Mouse (Mus musculus) C2C12 (cell line): ENCODE results near the gene Stc2. TPM values are rescaled to one million over a fixed set of nuclear protein-coding genes. Genes with fewer than 3 reads are reported as not detected.

Experiments
- H3K27me3 ChIP-seq: one replicate; pipeline ENCODE4 v1.6.1; 2011; ENCODE audit not compliant: control insufficient read depth, insufficient read depth, insufficient read length
- H3K36me3 ChIP-seq: one replicate; pipeline ENCODE4 v1.6.1; 2011; ENCODE audit not compliant: control insufficient read depth, insufficient read depth
- H3K4me3 ChIP-seq: one replicate; pipeline ENCODE4 v1.5.1; 2011; ENCODE audit warnings: mild to moderate bottlenecking, control low read depth; ENCODE audit not compliant: poor library complexity, insufficient read depth, severe bottlenecking
- H3K79me2 ChIP-seq: one replicate; pipeline ENCODE4 v1.6.1; 2011; ENCODE audit not compliant: control insufficient read depth, insufficient read depth
- H3K79me3 ChIP-seq: one replicate; pipeline ENCODE4 v1.6.1; 2011; ENCODE audit warnings: low read depth, control low read depth
- H3ac ChIP-seq: one replicate; pipeline ENCODE3; 2011; ENCODE audit warnings: low read depth; ENCODE audit not compliant: control insufficient read depth, insufficient read length
- CEBPB ChIP-seq: IDR thresholded peaks from one replicate; pipeline ENCODE4 v1.6.1; 2011; ENCODE audit warnings: low read depth, mild to moderate bottlenecking, control low read depth, moderate library complexity
- CTCF ChIP-seq: IDR thresholded peaks from one replicate; pipeline ENCODE4 v1.5.1; 2011; ENCODE audit not compliant: control insufficient read depth, insufficient read depth, insufficient read length
- FOSL1 ChIP-seq: IDR thresholded peaks from one replicate; pipeline ENCODE4 v1.8.0; 2011; ENCODE audit warnings: mild to moderate bottlenecking, low read length; ENCODE audit not compliant: poor library complexity, insufficient read depth, severe bottlenecking
- MAX ChIP-seq: IDR thresholded peaks from one replicate; pipeline ENCODE4 v1.6.1; 2011; ENCODE audit warnings: mild to moderate bottlenecking, control low read depth
- MYOD1 ChIP-seq: IDR thresholded peaks from one replicate; pipeline ENCODE4 v1.6.1; 2011; ENCODE audit warnings: low read depth; ENCODE audit not compliant: control insufficient read depth, insufficient read length
- MYOG ChIP-seq: IDR thresholded peaks from one replicate; pipeline ENCODE4 v1.6.1; 2011; ENCODE audit not compliant: control insufficient read depth, insufficient read length; ENCODE audit errors: extremely low read depth
- USF1 ChIP-seq: IDR thresholded peaks from one replicate; pipeline ENCODE4 v1.6.1; 2011; ENCODE audit warnings: low read depth, mild to moderate bottlenecking, control low read depth, moderate library complexity
- long read RNA-seq, 2 experiments: library from polyadenylated mRNA; unstranded; transcript quantifications; one replicate each; pipeline ENCODE4 v2.0.0; 2019 to 2020
- polyA plus RNA-seq: library from polyadenylated mRNA; unstranded; fragments of >200 nt; fragmentation: generic; extraction: Trizol; gene quantifications from one replicate; pipeline ENCODE4 v1.2.1, GENCODE M21; 2012; ENCODE audit warnings: missing spikeins

Stc2 gene
- polyA plus RNA-seq, result 15.7 TPM
- long read RNA-seq, experiment 1, partial matches to known transcripts, result 0 of 1 reads
- long read RNA-seq, experiment 1, other reads (novel, unspliced or antisense), result 0 of 1 reads
- long read RNA-seq, experiment 2, transcript Stc2-201 (4 exons, 3,940 nt), result major isoform, 10 of 11 reads
- long read RNA-seq, experiment 2, partial matches to known transcripts, result 0 of 11 reads
- long read RNA-seq, experiment 2, other reads (novel, unspliced or antisense), result 1 of 11 reads

- Histone ChIP-seq H3ac (peak within 1 kb of the TSS; percentile 84), H3K27me3 (no peaks in the 10 kb centered on the region), H3K36me3 (no peaks in the 10 kb centered on the region), H3K4me3 (peak within 1 kb of the TSS; percentile 37), H3K79me3 (no peaks in the 10 kb centered on the region), H3K79me2 (no peaks in the 10 kb centered on the region)
- TF ChIP-seq FOSL1 (no peak), USF1 (peak; percentile 53), MAX (no peak), MYOG (no peak), CEBPB (no peak), CTCF (no peak), MYOD1 (peak; percentile 91)
Measured at GRCm38 (mm10) chr11:31369648-31370286, at the start of gene Stc2. TSS of gene Stc2 (minus strand) at chr11:31370074.

GRCm38 (mm10) chr11:31417071-31417470, 47.2 kb upstream of the Stc2 start:
- Histone ChIP-seq H3ac (no peak overlapping the region), H3K27me3 (no peaks in the 10 kb centered on the region), H3K79me2 (no peaks in the 10 kb centered on the region), H3K36me3 (no peaks in the 10 kb centered on the region), H3K79me3 (no peaks in the 10 kb centered on the region), H3K4me3 (no peak overlapping the region)
- TF ChIP-seq MYOD1, result no peak
- TF ChIP-seq USF1, result no peak
- no peak for TF ChIP-seq MYOG
- no peak for TF ChIP-seq FOSL1
- TF ChIP-seq CEBPB, result no peak
- no peak for TF ChIP-seq CTCF
- TF ChIP-seq MAX, result no peak

DNA sequence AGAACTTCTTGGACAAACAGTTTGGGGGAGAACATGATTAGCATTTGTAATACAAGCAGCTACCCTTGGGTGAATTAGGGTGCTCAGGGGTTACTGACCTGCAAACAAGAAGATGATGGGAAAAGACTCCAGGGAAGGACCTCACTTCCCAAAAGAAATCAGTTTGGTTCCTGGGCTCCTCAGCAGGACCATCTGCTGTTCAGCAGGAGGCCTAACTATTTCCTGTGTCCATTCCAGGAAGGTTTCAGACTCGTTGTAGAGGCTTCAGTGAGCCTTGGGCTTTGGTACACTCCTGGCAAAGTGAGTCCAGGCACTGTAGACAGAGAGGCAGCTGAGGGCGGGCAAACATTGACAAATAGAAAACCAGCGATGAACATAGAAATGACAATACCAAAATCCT, 42.5 kb upstream of the Stc2 start:
- H3K27me3 ChIP-seq, result no peaks in the 10 kb centered on the region
- no peak overlapping the region for H3K4me3 ChIP-seq
- H3K79me3 ChIP-seq, result no peaks in the 10 kb centered on the region
- no peak overlapping the region for H3ac ChIP-seq
- H3K79me2 ChIP-seq, result no peaks in the 10 kb centered on the region
- TF ChIP-seq FOSL1 (no peak), MYOD1 (no peak), MAX (no peak)
- no peaks in the 10 kb centered on the region for H3K36me3 ChIP-seq

DNA sequence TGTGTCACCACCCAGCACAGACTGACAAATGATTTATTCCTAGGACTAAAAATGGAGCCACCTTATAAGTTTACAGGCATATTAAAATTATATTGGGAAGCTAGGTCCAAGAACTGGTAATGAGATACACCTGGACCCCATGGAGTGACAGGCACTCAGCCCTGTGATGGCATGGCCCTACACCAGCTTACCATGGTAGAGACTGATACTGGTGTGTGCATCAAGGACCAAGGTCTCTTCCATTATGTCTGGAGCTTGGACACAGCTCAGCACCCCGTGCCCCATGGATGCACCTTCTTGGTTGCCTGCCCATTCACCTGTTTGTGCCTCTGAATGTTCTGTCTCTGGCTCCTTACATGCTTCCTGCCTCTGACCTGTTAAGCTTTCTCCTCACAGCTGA, 36.9 kb upstream of the Stc2 start:
- no peak for TF ChIP-seq CTCF
- no peak for TF ChIP-seq MYOD1
- no peak for TF ChIP-seq USF1
- no peak for TF ChIP-seq FOSL1
- no peak for TF ChIP-seq CEBPB
- TF ChIP-seq MYOG, result no peak
- TF ChIP-seq MAX, result no peak
- Histone ChIP-seq H3K4me3 (no peak overlapping the region), H3K79me3 (no peaks in the 10 kb centered on the region), H3K36me3 (no peaks in the 10 kb centered on the region), H3K27me3 (no peaks in the 10 kb centered on the region), H3K79me2 (no peaks in the 10 kb centered on the region), H3ac (no peak overlapping the region)

DNA sequence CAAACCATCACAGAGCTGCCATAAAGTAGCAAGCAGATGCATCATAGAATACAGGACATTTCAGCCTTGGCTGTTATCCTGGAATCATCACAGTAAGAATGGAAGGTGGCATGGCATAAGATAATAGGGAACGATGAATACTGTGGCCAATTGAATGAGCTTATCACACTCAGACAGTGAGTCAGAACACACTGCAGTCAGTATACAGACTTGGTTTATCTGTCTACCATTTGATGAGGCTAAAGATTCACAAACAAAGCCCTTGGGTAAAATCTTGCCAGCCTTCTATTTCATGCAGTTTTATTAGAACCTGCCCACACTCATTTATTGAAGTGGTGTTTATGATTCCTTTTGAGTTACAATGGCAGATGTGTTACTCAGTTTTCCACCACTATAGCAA, 33.2 kb upstream of the Stc2 start:
- TF ChIP-seq MYOD1 (peak; percentile 52), MAX (no peak)
- Histone ChIP-seq H3K27me3 (no peaks in the 10 kb centered on the region), H3ac (no peak overlapping the region), H3K4me3 (no peak overlapping the region), H3K79me2 (no peaks in the 10 kb centered on the region), H3K79me3 (no peaks in the 10 kb centered on the region), H3K36me3 (no peaks in the 10 kb centered on the region)

GRCm38 (mm10) chr11:31398604-31399003, 28.7 kb upstream of the Stc2 start:
- no peak for TF ChIP-seq USF1
- no peak for TF ChIP-seq MYOD1
- no peak for TF ChIP-seq CEBPB
- TF ChIP-seq FOSL1, result no peak
- no peak for TF ChIP-seq MAX
- TF ChIP-seq CTCF, result no peak
- TF ChIP-seq MYOG, result no peak
- Histone ChIP-seq H3K79me2 (no peaks in the 10 kb centered on the region), H3K79me3 (no peaks in the 10 kb centered on the region), H3K36me3 (no peaks in the 10 kb centered on the region), H3K4me3 (no peak overlapping the region), H3K27me3 (no peaks in the 10 kb centered on the region), H3ac (no peak overlapping the region)
